Mouse (Mus musculus): ENCODE measurements around the gene Nxnl2. TPM values are rescaled to one million over a fixed set of nuclear protein-coding genes. Genes with fewer than 3 reads are reported as not detected.

Nxnl2 gene
- 0.72 and 2.4 TPM in 2 replicates for polyA plus RNA-seq (2014; fragmentation: Nextera tagmentation; extraction: Ambion mirVana)

- peak; percentile 62 for TF ChIP-seq CTCF (IDR thresholded peaks at IDR 0.05; ENCODE audit: low read depth)
- 1% methylated on average over 64 of the region's 64 CpGs for WGBS
- H3K27me3 ChIP-seq (ENCODE audit: insufficient read depth, low read length): peaks cover 9% of the 10 kb centered on the region; the same call in 1 of the 2 replicates
- peak within 1 kb of the TSS; percentile 32; the same call in 1 of the 2 replicates for H3K9ac ChIP-seq
- ATAC-seq (ENCODE audit: insufficient read depth) (peak; percentile 82), DNase-seq (peak; percentile 75)
- peak within 1 kb of the TSS; percentile 98 for H3K4me2 ChIP-seq
- H3K36me3 ChIP-seq (ENCODE audit: insufficient read depth): no peaks in the 10 kb centered on the region
- H3K4me1 ChIP-seq (ENCODE audit: insufficient read depth): no peaks in the 10 kb centered on the region
- H3K27ac ChIP-seq (ENCODE audit: low read depth): no peak within 1 kb of the TSS
- peak within 1 kb of the TSS; percentile 49 for H3K4me3 ChIP-seq (ENCODE audit: low read depth, low read length)
- H3K9me3 ChIP-seq (ENCODE audit: low read depth, low read length): no peaks in the 10 kb centered on the region
These were observed at the start of gene Nxnl2 for GRCm38 (mm10) chr13:51170691-51171680. Nxnl2 (plus strand) TSS chr13:51171022.

- no peak for DNase-seq
- no peak overlapping the region for H3K9ac ChIP-seq
- 44% methylated on average over 1 of the region's 1 CpGs for WGBS
These were observed 48.9 kb upstream of the Nxnl2 start for GRCm38 (mm10) chr13:51121966-51122365.

GRCm38 (mm10) chr13:51122771-51123170 is 48.1 kb upstream of the Nxnl2 start:
- peaks cover 16% of the 10 kb centered on the region; the same call in 1 of the 2 replicates for H3K36me3 ChIP-seq (ENCODE audit: insufficient read depth)
- H3K4me3 ChIP-seq (ENCODE audit: low read depth, low read length): no peak overlapping the region
- no peak overlapping the region for H3K27ac ChIP-seq (ENCODE audit: low read depth)
- WGBS: 77% methylated on average over 8 of the region's 8 CpGs
- no peak overlapping the region for H3K4me2 ChIP-seq
- H3K9me3 ChIP-seq (ENCODE audit: low read depth, low read length): no peaks in the 10 kb centered on the region
- DNase-seq (no peak), ATAC-seq (ENCODE audit: insufficient read depth) (no peak)
- no peak for TF ChIP-seq CTCF (IDR thresholded peaks at IDR 0.05; ENCODE audit: low read depth)
- H3K9ac ChIP-seq: no peak overlapping the region
- no peaks in the 10 kb centered on the region for H3K27me3 ChIP-seq (ENCODE audit: insufficient read depth, low read length)
- peaks cover 5% of the 10 kb centered on the region for H3K4me1 ChIP-seq (ENCODE audit: insufficient read depth)

More at GRCm38 (mm10) chr13:51121966-51122365, 48.9 kb upstream of the Nxnl2 start:
- Histone ChIP-seq H3K4me3 (ENCODE audit: low read depth, low read length) (no peak overlapping the region), H3K36me3 (ENCODE audit: insufficient read depth) (peaks cover 13% of the 10 kb centered on the region; the same call in 1 of the 2 replicates), H3K9me3 (ENCODE audit: low read depth, low read length) (no peaks in the 10 kb centered on the region), H3K27ac (ENCODE audit: low read depth) (no peak overlapping the region), H3K27me3 (ENCODE audit: insufficient read depth, low read length) (no peaks in the 10 kb centered on the region), H3K4me2 (no peak overlapping the region), H3K4me1 (ENCODE audit: insufficient read depth) (peaks cover 5% of the 10 kb centered on the region)
- TF ChIP-seq CTCF (IDR thresholded peaks at IDR 0.05; ENCODE audit: low read depth): no peak
- no peak for ATAC-seq (ENCODE audit: insufficient read depth)

- Histone ChIP-seq H3K36me3 (ENCODE audit: insufficient read depth) (peaks cover 37% of the 10 kb centered on the region; the same call in 1 of the 2 replicates), H3K4me1 (ENCODE audit: insufficient read depth) (peaks cover 2% of the 10 kb centered on the region; the same call in 1 of the 2 replicates), H3K9me3 (ENCODE audit: low read depth, low read length) (no peaks in the 10 kb centered on the region), H3K4me3 (ENCODE audit: low read depth, low read length) (no peak overlapping the region), H3K9ac (no peak overlapping the region), H3K4me2 (no peak overlapping the region), H3K27me3 (ENCODE audit: insufficient read depth, low read length) (no peaks in the 10 kb centered on the region), H3K27ac (ENCODE audit: low read depth) (no peak overlapping the region)
- DNase-seq (no peak), ATAC-seq (ENCODE audit: insufficient read depth) (no peak)
- 70% methylated on average over 8 of the region's 8 CpGs for WGBS
- no peak for TF ChIP-seq CTCF (IDR thresholded peaks at IDR 0.05; ENCODE audit: low read depth)
These were observed 45.5 kb upstream of the Nxnl2 start for GRCm38 (mm10) chr13:51125357-51125756.

GRCm38 (mm10) chr13:51127906-51128305 is 42.9 kb upstream of the Nxnl2 start:
- no peaks in the 10 kb centered on the region for H3K9me3 ChIP-seq (ENCODE audit: low read depth, low read length)
- 58% methylated on average over 2 of the region's 2 CpGs for WGBS
- TF ChIP-seq CTCF (IDR thresholded peaks at IDR 0.05; ENCODE audit: low read depth): no peak
- no peaks in the 10 kb centered on the region for H3K27me3 ChIP-seq (ENCODE audit: insufficient read depth, low read length)
- no peak overlapping the region for H3K27ac ChIP-seq (ENCODE audit: low read depth)
- no peaks in the 10 kb centered on the region for H3K4me1 ChIP-seq (ENCODE audit: insufficient read depth)
- no peak for DNase-seq
- no peak overlapping the region for H3K4me3 ChIP-seq (ENCODE audit: low read depth, low read length)
- no peak overlapping the region for H3K9ac ChIP-seq
- no peak for ATAC-seq (ENCODE audit: insufficient read depth)
- H3K36me3 ChIP-seq (ENCODE audit: insufficient read depth): peaks cover 51% of the 10 kb centered on the region; the same call in 1 of the 2 replicates
- H3K4me2 ChIP-seq: no peak overlapping the region

- H3K9ac ChIP-seq: no peak overlapping the region
- H3K4me2 ChIP-seq: no peak overlapping the region
- H3K27me3 ChIP-seq (ENCODE audit: insufficient read depth, low read length): no peaks in the 10 kb centered on the region
- no peaks in the 10 kb centered on the region for H3K9me3 ChIP-seq (ENCODE audit: low read depth, low read length)
- H3K4me3 ChIP-seq (ENCODE audit: low read depth, low read length): no peak overlapping the region
- peak; percentile 81; the same call in 1 of the 2 replicates for ATAC-seq (ENCODE audit: insufficient read depth)
- DNase-seq: peak; percentile 51
- WGBS: 68% methylated on average over 7 of the region's 7 CpGs
- H3K4me1 ChIP-seq (ENCODE audit: insufficient read depth): no peaks in the 10 kb centered on the region
- no peak overlapping the region for H3K27ac ChIP-seq (ENCODE audit: low read depth)
- TF ChIP-seq CTCF (IDR thresholded peaks at IDR 0.05; ENCODE audit: low read depth): no peak
- H3K36me3 ChIP-seq (ENCODE audit: insufficient read depth): peaks cover 51% of the 10 kb centered on the region; the same call in 1 of the 2 replicates
These were observed 42.4 kb upstream of the Nxnl2 start for GRCm38 (mm10) chr13:51128417-51128816.

GRCm38 (mm10) chr13:51131179-51131578 is 39.6 kb upstream of the Nxnl2 start:
- Histone ChIP-seq H3K27me3 (ENCODE audit: insufficient read depth, low read length) (no peaks in the 10 kb centered on the region), H3K4me3 (ENCODE audit: low read depth, low read length) (no peak overlapping the region), H3K27ac (ENCODE audit: low read depth) (no peak overlapping the region), H3K4me1 (ENCODE audit: insufficient read depth) (no peaks in the 10 kb centered on the region), H3K9me3 (ENCODE audit: low read depth, low read length) (no peaks in the 10 kb centered on the region), H3K4me2 (no peak overlapping the region), H3K36me3 (ENCODE audit: insufficient read depth) (peaks cover 56% of the 10 kb centered on the region), H3K9ac (no peak overlapping the region)
- TF ChIP-seq CTCF (IDR thresholded peaks at IDR 0.05; ENCODE audit: low read depth): no peak
- ATAC-seq (ENCODE audit: insufficient read depth) (no peak), DNase-seq (no peak)
- 80% methylated on average over 10 of the region's 10 CpGs for WGBS
